14 mouse cellular contexts compared by ENCODE assay signal in the genomic region with DNA sequence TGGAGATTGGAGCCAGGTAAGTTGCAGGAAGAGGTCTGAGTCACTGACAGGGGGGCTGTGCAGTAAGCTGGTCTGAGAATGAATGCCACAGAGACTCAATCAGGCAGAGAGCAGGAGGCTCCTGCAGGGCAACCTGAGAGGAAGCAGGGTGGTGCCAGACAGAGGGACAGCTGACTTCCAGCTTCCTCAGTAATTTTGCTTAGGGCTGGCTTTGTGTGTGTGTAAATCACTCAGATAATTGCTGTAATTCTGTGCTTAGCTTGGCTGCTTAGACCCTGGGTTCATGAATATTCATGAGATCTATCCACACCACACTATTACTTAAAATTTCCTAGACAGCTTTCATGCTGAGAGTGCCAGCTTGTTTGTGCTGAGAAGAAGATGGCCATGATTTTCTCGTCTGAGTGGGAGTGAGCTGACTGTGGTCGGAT.
DNase-seq lines count a peak whose midpoint lies in the region; ATAC-seq and TF ChIP-seq lines count a peak whose summit lies in the region.
"Had no signal": no experiment of that assay in that cellular context is flagged by ENCODE, and none has a peak within 500 bp of the region (broad histone marks: within the 10 kb centered on the region; RNA-seq: fewer than 3 reads in every experiment).

No protein-coding gene starts in this region.

- H3K27me3 ChIP-seq in kidney, embryonic 14.5 days (ENCODE audit: control insufficient read depth, insufficient read depth, low read length): no peaks in the 10 kb centered on the region
- H3K27me3 ChIP-seq in midbrain, embryonic 16.5 days (ENCODE audit: control insufficient read depth, insufficient read depth, low read depth, low read length): no peaks in the 10 kb centered on the region
- H3K27me3 ChIP-seq: heart, embryonic 15.5 days; liver, embryonic 15.5 days; megakaryocyte, embryonic 14.5 days had no signal

- H3K4me1 ChIP-seq in kidney, embryonic 14.5 days (ENCODE audit: control insufficient read depth, insufficient read depth, low read length): no peaks in the 10 kb centered on the region
- H3K4me1 ChIP-seq in midbrain, embryonic 16.5 days (ENCODE audit: control insufficient read depth, insufficient read depth, low read length): 0 out of 2 replicates have a peak, but pooled peaks cover 3% of the 10 kb centered on the region
- H3K4me1 ChIP-seq: heart, embryonic 15.5 days; liver, embryonic 15.5 days; megakaryocyte, embryonic 14.5 days had no signal

- H3K4me2 ChIP-seq in kidney, embryonic 14.5 days (replicated peaks; ENCODE audit: low read depth, low read length): no peak overlapping the region
- no peak overlapping the region for H3K4me2 ChIP-seq in midbrain, embryonic 16.5 days (ENCODE audit: low read length)
- H3K4me2 ChIP-seq: heart, embryonic 15.5 days; liver, embryonic 15.5 days had no signal

- no peak overlapping the region for H3K9ac ChIP-seq in kidney, embryonic 14.5 days (ENCODE audit: low read depth, low read length)
- no peak overlapping the region for H3K9ac ChIP-seq in midbrain, embryonic 16.5 days (ENCODE audit: low read depth, low read length)
- H3K9ac ChIP-seq: heart, embryonic 15.5 days; liver, embryonic 15.5 days had no signal

- H3K27ac ChIP-seq in kidney, embryonic 14.5 days (ENCODE audit: low read depth, low read length): no peak overlapping the region
- peak overlapping the region; percentile 50 for H3K27ac ChIP-seq in midbrain, embryonic 16.5 days (ENCODE audit: low read length)
- H3K27ac ChIP-seq in gastrocnemius, adult 2 months: no peak overlapping the region
- H3K27ac ChIP-seq: heart, embryonic 15.5 days; liver, embryonic 15.5 days; stomach, postnatal 0 days had no signal

- no peak for TF ChIP-seq CTCF in gastrocnemius, adult 2 months (IDR thresholded peaks at IDR 0.05)

- peak; percentile 68 for ATAC-seq in kidney, embryonic 14.5 days (ENCODE audit: low FRiP score, low TSS enrichment)
- peak; percentile 62 for ATAC-seq in midbrain, embryonic 16.5 days
- no peak for ATAC-seq in activated CD4-positive, CD25-positive, alpha-beta regulatory T cell, adult 4 months
- no peak for ATAC-seq in megakaryocyte, adult 5-6 weeks (ENCODE audit: poor library complexity, severe bottlenecking)
- ATAC-seq: CD4-positive, CD25-positive, alpha-beta regulatory T cell, adult 4 months had no signal

- intact Hi-C loops in gastrocnemius, adult 2 months (cut with DNase I): no loop called here

- no peaks in the 10 kb centered on the region for H3K9me3 ChIP-seq in kidney, embryonic 14.5 days (ENCODE audit: control insufficient read depth, low read length)
- no peaks in the 10 kb centered on the region for H3K9me3 ChIP-seq in midbrain, embryonic 16.5 days (replicated peaks; ENCODE audit: control insufficient read depth, low read length, poor library complexity, severe bottlenecking)
- H3K9me3 ChIP-seq: heart, embryonic 15.5 days; liver, embryonic 15.5 days had no signal

- WGBS in kidney, embryonic 14.5 days: 55% methylated on average over 2 of the region's 2 CpGs
- 21% methylated on average over 2 of the region's 2 CpGs for WGBS in midbrain, embryonic 16.5 days

- no peaks in the 10 kb centered on the region for H3K36me3 ChIP-seq in kidney, embryonic 14.5 days (ENCODE audit: control insufficient read depth, insufficient read depth, low read length)
- H3K36me3 ChIP-seq in midbrain, embryonic 16.5 days (ENCODE audit: control insufficient read depth, insufficient read depth, low read length): no peaks in the 10 kb centered on the region
- H3K36me3 ChIP-seq: heart, embryonic 15.5 days; liver, embryonic 15.5 days had no signal

- no peak overlapping the region for H3K4me3 ChIP-seq in kidney, embryonic 14.5 days (ENCODE audit: low read length)
- no peak overlapping the region for H3K4me3 ChIP-seq in midbrain, embryonic 16.5 days (ENCODE audit: low read depth, low read length)
- H3K4me3 ChIP-seq in gastrocnemius, adult 2 months: no peak overlapping the region
- H3K4me3 ChIP-seq: heart, embryonic 15.5 days; liver, embryonic 15.5 days; megakaryocyte, embryonic 14.5 days had no signal

- no peak for DNase-seq in kidney, adult 8-10 months
- peak; percentile 74 for DNase-seq in brain, embryonic 18.5 days (ENCODE audit: low read depth, low spot score)
- DNase-seq in frontal cortex, postnatal 10 days (ENCODE audit: low spot score in 2 of 2): peak; percentile 15 to 20
- no peak for DNase-seq in gastrocnemius, adult 2 months
- DNase-seq: kidney, adult 11 months had no signal

Comparison
In these comparisons a context has a peak if more than half of its experiments do, and no peak if none do; other contexts are left out.
1. ATAC-seq: peak in kidney, embryonic 14.5 days (single experiment) and midbrain, embryonic 16.5 days (single experiment); none in activated CD4-positive, CD25-positive, alpha-beta regulatory T cell, adult 4 months (single experiment) and megakaryocyte, adult 5-6 weeks (single experiment).
2. DNase-seq: peak in brain, embryonic 18.5 days (single experiment) and frontal cortex, postnatal 10 days (2 of 2); none in kidney, adult 8-10 months (0 of 2) and gastrocnemius, adult 2 months (single experiment).